Mouse (Mus musculus) brown adipose tissue, adult 24 weeks (tissue): ENCODE data around the gene Fth1. TPM values are rescaled to one million over a fixed set of nuclear protein-coding genes. Genes with fewer than 3 reads are reported as not detected.
A peak's percentile ranks its signal among the peaks of the same experiment; 100 is the strongest.
"Not testable (repeated sequence)": the region's sequence is repeated elsewhere in the genome, so short reads cannot be mapped to it uniquely, and the experiment has no call there.

ENCODE experiments used
- H3K27ac ChIP-seq: fragments of 200-500 bp; replicated peaks from 2 replicates; pipeline ENCODE4 v1.5.1; 2012; ENCODE audit warnings: low read depth, mild to moderate bottlenecking, low read length
- H3K4me1 ChIP-seq: fragments of 200-500 bp; 2 replicates; pipeline ENCODE4 v1.6.1; 2012; ENCODE audit warnings: low read length, mixed read lengths; ENCODE audit not compliant: control insufficient read depth, insufficient read depth, insufficient read length
- H3K4me3 ChIP-seq: fragments of 200-500 bp; 2 replicates; pipeline ENCODE4 v1.5.1; 2012; ENCODE audit warnings: low read depth, mild to moderate bottlenecking, low read length, moderate library complexity; ENCODE audit not compliant: insufficient read depth
- polyA plus RNA-seq: library from polyadenylated mRNA; stranded (reverse); fragments of >200 nt; gene quantifications from 2 replicates; pipeline ENCODE4 v1.2.4, GENCODE M21; 2012; ENCODE audit not compliant: missing spikeins, insufficient read depth, insufficient read length

The Fth1 gene
- polyA plus RNA-seq, 1 experiment: 5,287 TPM

DNA sequence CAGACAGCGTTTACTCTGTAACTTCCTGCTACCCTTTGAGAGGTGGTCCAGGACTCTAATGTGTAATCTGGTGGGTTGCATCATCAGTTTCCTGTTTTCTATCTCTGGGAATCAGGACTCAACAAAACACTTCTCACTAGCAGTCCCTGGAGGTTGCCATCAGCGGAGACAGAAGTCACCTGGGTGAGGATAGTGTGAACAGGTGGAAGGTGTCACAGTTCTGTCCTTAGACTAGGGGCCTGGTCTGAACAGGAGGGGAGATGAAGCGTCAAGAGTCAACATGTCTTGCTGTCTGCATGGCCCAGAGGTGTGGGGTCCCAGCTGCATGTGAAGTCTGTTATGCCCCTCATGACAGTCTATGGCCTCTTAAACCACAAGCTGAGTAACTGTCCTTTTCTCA is 27.5 kb upstream of the Fth1 start:
- H3K4me3 ChIP-seq: no peak overlapping the region
- 0 out of 2 replicates have a peak, but pooled peaks cover 4% of the 10 kb centered on the region for H3K4me1 ChIP-seq
- H3K27ac ChIP-seq: peak overlapping the region; percentile 53; the same call in 1 of the 2 replicates

GRCm38 (mm10) chr19:9954055-9954810 is 26.2 kb upstream of the Fth1 start:
- Histone ChIP-seq H3K4me3 (peak overlapping the region; percentile 47), H3K4me1 (0 out of 2 replicates have a peak, but pooled peaks cover 4% of the 10 kb centered on the region), H3K27ac (peak overlapping the region; percentile 93)

- H3K4me3 ChIP-seq: peak overlapping the region; percentile 47
- H3K27ac ChIP-seq: peak overlapping the region; percentile 93
- 0 out of 2 replicates have a peak, but pooled peaks cover 4% of the 10 kb centered on the region for H3K4me1 ChIP-seq
Measured at GRCm38 (mm10) chr19:9954811-9955202, 25.6 kb upstream of the Fth1 start.

- peak overlapping the region; percentile 93 for H3K27ac ChIP-seq
- H3K4me3 ChIP-seq: no peak overlapping the region
- 0 out of 2 replicates have a peak, but pooled peaks cover 4% of the 10 kb centered on the region for H3K4me1 ChIP-seq
Measured at GRCm38 (mm10) chr19:9955438-9955837, 25.0 kb upstream of the Fth1 start.

DNA sequence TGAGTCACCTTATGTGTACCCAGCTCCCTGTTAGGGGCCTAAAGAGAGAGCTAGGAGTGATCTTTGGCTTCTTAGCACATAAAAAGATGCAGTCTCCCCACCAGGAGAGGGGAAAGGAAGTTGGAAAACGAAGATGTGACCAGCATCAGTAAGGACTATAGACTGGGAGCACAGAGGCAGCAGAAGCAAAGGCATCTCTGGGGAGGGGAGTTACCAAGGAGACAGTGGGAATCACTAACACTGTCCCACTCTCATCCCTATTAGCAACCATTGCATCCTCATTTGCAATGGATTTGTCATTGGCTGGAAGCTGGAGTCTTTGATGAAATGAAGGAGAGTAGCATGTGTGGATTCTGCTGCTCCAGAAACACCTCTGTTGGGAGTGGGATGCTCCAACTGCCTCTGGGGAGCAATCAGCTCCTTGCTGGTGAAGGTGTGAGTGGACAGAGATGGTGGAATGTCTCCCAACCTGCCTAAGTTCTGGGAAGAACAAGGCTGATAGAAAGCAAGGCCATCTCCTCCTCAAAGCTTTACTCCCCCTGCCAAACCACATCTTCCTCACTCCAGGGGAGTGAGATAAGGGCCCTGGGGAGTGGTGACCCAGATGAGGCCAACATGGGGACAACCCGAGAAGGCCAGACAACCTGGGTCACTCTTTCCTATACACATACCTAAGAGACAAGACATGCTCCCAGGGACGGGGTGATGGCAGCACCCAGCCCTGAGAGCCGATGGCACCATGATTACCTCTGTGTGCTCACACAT is 23.6 kb upstream of the Fth1 start:
- Histone ChIP-seq H3K4me1 (0 out of 2 replicates have a peak, but pooled peaks cover 4% of the 10 kb centered on the region), H3K27ac (no peak overlapping the region; the same call in 1 of the 2 replicates), H3K4me3 (no peak overlapping the region)

DNA sequence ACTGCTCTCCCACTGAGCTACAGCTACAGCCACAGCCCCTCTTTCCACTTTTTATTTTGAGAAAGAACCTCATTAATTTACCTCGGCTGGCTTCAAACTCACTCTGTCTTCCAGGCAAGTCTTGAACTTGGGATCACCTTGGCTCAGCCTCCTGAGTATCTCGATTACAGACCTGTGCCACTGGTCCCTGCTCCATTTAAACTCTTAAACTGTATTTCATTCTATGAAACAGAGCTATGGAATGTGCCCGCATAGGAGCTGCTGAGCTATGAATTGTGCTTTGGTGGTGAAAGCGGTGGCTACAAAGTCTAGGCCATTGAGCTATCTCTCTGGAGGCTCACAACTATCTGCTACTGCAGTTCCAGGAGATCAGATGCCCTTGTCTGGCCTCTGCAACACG is 22.4 kb upstream of the Fth1 start:
- H3K27ac ChIP-seq: no peak overlapping the region
- peaks cover 7% of the 10 kb centered on the region; the same call in 1 of the 2 replicates for H3K4me1 ChIP-seq
- no peak overlapping the region for H3K4me3 ChIP-seq

GRCm38 (mm10) chr19:9960769-9961168 is 19.6 kb upstream of the Fth1 start:
- no peak overlapping the region for H3K27ac ChIP-seq
- peaks cover 3% of the 10 kb centered on the region; the same call in 1 of the 2 replicates for H3K4me1 ChIP-seq
- no peak overlapping the region for H3K4me3 ChIP-seq

DNA sequence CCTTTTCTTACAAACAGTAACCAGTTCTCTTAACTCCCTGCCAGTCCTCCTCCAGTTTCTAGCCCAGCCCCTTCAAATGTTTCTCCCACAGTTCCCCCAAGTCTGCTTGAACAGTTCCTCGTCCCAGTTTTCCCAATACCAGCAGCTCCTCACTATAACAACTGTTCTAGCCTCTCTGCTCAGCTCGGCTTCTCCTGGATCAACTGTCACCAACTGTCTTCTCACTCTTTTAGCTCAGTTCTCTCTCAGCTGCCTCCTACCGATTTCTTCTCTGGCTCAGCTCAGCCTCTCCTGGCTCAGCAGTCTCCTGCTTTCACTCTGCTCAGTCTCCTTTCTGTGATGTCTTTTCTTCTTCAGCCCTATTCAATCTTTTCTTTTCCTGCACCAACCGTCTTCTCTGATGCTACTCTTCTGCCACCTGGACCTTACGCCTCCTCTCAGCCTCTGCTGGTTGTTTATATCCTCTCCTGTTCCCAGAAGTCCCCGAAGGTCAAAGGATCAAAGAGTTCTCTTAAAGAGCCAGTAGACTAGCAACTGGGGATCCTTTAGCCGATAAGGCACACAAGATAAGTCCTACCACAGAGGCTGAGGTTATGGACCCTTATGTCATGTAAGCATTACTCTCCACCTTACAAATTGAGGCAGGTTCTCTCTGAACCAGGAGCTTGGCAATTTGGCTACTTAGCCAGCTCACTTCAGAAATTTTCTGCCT is 16.0 kb upstream of the Fth1 start:
- Histone ChIP-seq H3K27ac (peak overlapping the region; percentile 89), H3K4me1 (peaks cover 3% of the 10 kb centered on the region; the same call in 1 of the 2 replicates), H3K4me3 (peak overlapping the region; percentile 71)

GRCm38 (mm10) chr19:9966096-9966867 is 14.1 kb upstream of the Fth1 start:
- no peak overlapping the region for H3K27ac ChIP-seq
- peaks cover 3% of the 10 kb centered on the region; the same call in 1 of the 2 replicates for H3K4me1 ChIP-seq
- no peak overlapping the region for H3K4me3 ChIP-seq

DNA sequence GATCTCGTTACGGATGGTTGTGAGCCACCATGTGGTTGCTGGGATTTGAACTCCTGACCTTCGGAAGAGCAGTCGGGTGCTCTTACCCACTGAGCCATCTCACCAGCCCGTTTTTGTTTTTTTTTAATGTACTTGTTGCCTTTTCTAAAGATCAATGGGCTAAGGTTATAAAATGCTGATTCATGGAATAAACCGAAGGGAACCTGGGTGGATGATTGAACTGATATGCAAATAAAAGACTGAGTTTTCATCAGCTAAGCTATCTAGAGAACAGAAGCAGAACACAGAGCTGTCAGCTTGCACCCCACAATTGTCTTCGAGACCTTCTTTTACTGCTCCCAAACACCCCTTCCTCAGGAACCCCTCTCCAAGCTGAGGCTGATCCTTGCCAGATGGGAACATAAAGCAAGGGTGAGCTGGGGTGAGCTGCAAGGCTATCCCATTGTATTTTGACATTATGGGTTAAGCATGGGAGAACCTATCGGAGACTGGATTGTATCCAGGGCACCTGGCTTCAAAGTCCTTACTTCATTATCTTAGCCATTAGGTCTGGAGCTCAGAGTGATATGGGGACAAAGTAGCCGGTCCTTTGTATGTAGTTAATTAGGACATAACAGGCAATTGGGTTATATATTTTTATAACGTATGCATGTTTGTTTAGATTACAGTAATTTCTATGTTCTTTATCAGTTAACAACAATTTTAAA is 12.2 kb upstream of the Fth1 start:
- Histone ChIP-seq H3K4me3 (no peak overlapping the region), H3K27ac (no peak overlapping the region), H3K4me1 (no peaks in the 10 kb centered on the region)

GRCm38 (mm10) chr19:9974853-9975252 is 5.5 kb upstream of the Fth1 start:
- Histone ChIP-seq H3K4me1 (peaks cover 12% of the 10 kb centered on the region; the same call in 1 of the 2 replicates), H3K27ac (peak overlapping the region; percentile 35)

GRCm38 (mm10) chr19:9977085-9977484 is 3.3 kb upstream of the Fth1 start:
- Histone ChIP-seq H3K4me3 (no peak overlapping the region), H3K27ac (no peak overlapping the region), H3K4me1 (peaks cover 12% of the 10 kb centered on the region; the same call in 1 of the 2 replicates)

More at GRCm38 (mm10) chr19:9974853-9975252, 5.5 kb upstream of the Fth1 start:
- H3K4me3 ChIP-seq: not testable (repeated sequence)

- Histone ChIP-seq H3K4me1 (peaks cover 12% of the 10 kb centered on the region; the same call in 1 of the 2 replicates), H3K4me3 (no peak overlapping the region), H3K27ac (peak overlapping the region; percentile 91)
Measured at GRCm38 (mm10) chr19:9978431-9978951, 1.9 kb upstream of the Fth1 start.
